Mouse (Mus musculus) ES-Bruce4 (cell line): ENCODE data around the gene Eef1akmt3.

Experiments
- CTCF ChIP-seq: IDR thresholded peaks from one replicate; pipeline ENCODE4 v1.8.1; 2011; ENCODE audit warnings: low read depth, low read length
- EP300 ChIP-seq: IDR thresholded peaks from 2 replicates; pipeline ENCODE4 v1.6.1; 2011; ENCODE audit warnings: low read depth, low read length; ENCODE audit not compliant: insufficient read depth

DNA sequence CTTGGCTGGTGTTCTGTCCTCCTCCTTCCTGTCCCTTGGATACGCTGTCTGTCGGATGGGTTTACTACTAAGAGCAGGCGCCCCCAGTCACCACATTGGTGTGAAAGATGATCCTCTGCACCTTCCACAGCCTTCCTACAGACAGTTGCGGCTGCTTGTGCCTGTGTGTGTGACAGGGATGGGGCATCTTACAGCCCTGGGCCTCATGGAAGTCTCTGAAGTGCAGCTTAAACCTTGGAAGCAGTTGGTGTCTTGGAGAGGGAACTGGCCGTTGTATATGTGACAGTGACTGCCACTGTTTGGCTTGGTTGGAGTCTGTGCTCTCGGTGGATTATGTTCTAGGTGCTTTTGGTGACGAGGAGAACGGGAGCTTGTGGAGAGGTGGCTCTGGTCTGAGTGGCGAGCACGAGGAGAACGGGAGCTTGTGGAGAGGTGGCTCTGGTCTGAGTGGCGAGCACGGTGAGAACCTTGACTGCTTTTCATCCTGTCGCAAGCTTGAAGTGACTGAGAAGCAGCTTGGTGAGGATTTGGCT lies 58.1 kb downstream of the Eef1akmt3 start:
- no peak for TF ChIP-seq CTCF
- TF ChIP-seq EP300: no peak
